Mouse (Mus musculus) embryonic facial prominence, embryonic 12.5 days (tissue): Measurements from ENCODE around the gene Gatad2a. TPM values are rescaled to one million over a fixed set of nuclear protein-coding genes. Genes with fewer than 3 reads are reported as not detected.

ENCODE experiments used
- ATAC-seq: fragments of 200-750 bp; cut with Nextera tagmentation; 2 replicates; pipeline ENCODE4 v1.8.0; 2017; ENCODE audit not compliant: insufficient number of reproducible peaks, insufficient read depth, low FRiP score, low TSS enrichment
- H3K27ac ChIP-seq: fragments of 300-500 bp; sonication (generic); 2 replicates; pipeline ENCODE4 v1.5.1; 2016; ENCODE audit warnings: mild to moderate bottlenecking
- H3K27me3 ChIP-seq: fragments of 300-500 bp; sonication (generic); 2 replicates; pipeline ENCODE4 v1.6.1; 2016; ENCODE audit warnings: mild to moderate bottlenecking, moderate library complexity
- H3K36me3 ChIP-seq: fragments of 300-500 bp; sonication (generic); 2 replicates; pipeline ENCODE4 v1.6.1; 2016; ENCODE audit warnings: mild to moderate bottlenecking
- H3K4me1 ChIP-seq: fragments of 300-500 bp; sonication (generic); 2 replicates; pipeline ENCODE4 v1.6.1; 2016
- H3K4me2 ChIP-seq: fragments of 300-500 bp; sonication (generic); replicated peaks from 2 replicates; pipeline ENCODE4 v1.6.1; 2016; ENCODE audit warnings: mild to moderate bottlenecking, moderate library complexity
- H3K4me3 ChIP-seq: fragments of 300-500 bp; sonication (generic); 2 replicates; pipeline ENCODE4 v1.5.1; 2016; ENCODE audit warnings: mild to moderate bottlenecking
- H3K9ac ChIP-seq: fragments of 300-500 bp; sonication (generic); 2 replicates; pipeline ENCODE4 v1.6.1; 2016; ENCODE audit warnings: mild to moderate bottlenecking, moderate library complexity
- H3K9me3 ChIP-seq: fragments of 300-500 bp; sonication (generic); 2 replicates; pipeline ENCODE4 v1.6.1; 2016; ENCODE audit warnings: mild to moderate bottlenecking, moderate library complexity
- WGBS: fragments of 180-500 bp; shearing (Covaris S2); methylation state at CpG from one replicate; pipeline ENCODE4 v1.1.7; 2016; 5-methylcytosine and 5-hydroxymethylcytosine counted together
- polyA plus RNA-seq: library from polyadenylated mRNA; unstranded; fragments of >200 nt; fragmentation: Nextera tagmentation; extraction: Ambion mirVana; gene quantifications from 2 replicates; pipeline ENCODE4 v1.2.1, GENCODE M21; 2016

The Gatad2a gene
- polyA plus RNA-seq, 1 experiment from 2014 or later = 49.8 TPM

- no peak overlapping the region for H3K4me3 ChIP-seq
- H3K4me2 ChIP-seq = no peak overlapping the region
- ATAC-seq = no peak
- no peaks in the 10 kb centered on the region for H3K9me3 ChIP-seq
- H3K9ac ChIP-seq = no peak overlapping the region
- no peaks in the 10 kb centered on the region for H3K27me3 ChIP-seq
- H3K4me1 ChIP-seq = peaks cover 6% of the 10 kb centered on the region
- H3K36me3 ChIP-seq = peaks cover 46% of the 10 kb centered on the region
- no peak overlapping the region for H3K27ac ChIP-seq
- WGBS = 91% methylated on average over 2 of the region's 2 CpGs
These were observed 89.1 kb downstream of the Gatad2a start for GRCm38 (mm10) chr8:69907106-69907505.

- Histone ChIP-seq H3K4me1 (peaks cover 10% of the 10 kb centered on the region), H3K27me3 (no peaks in the 10 kb centered on the region), H3K9ac (no peak overlapping the region), H3K4me2 (no peak overlapping the region), H3K36me3 (peaks cover 37% of the 10 kb centered on the region), H3K27ac (no peak overlapping the region), H3K9me3 (no peaks in the 10 kb centered on the region), H3K4me3 (no peak overlapping the region)
- no peak for ATAC-seq
- WGBS = 87% methylated on average over 2 of the region's 2 CpGs
These were observed 89.9 kb downstream of the Gatad2a start for GRCm38 (mm10) chr8:69906260-69906659.

GRCm38 (mm10) chr8:69904096-69904495 is 92.1 kb downstream of the Gatad2a start:
- Histone ChIP-seq H3K4me1 (peaks cover 20% of the 10 kb centered on the region), H3K4me3 (peak overlapping the region; percentile 70; the same call in 1 of the 2 replicates), H3K9ac (no peak overlapping the region), H3K9me3 (no peaks in the 10 kb centered on the region), H3K36me3 (peaks cover 19% of the 10 kb centered on the region), H3K4me2 (peak overlapping the region; percentile 95; the same call in 1 of the 2 replicates), H3K27me3 (no peaks in the 10 kb centered on the region), H3K27ac (no peak overlapping the region)
- ATAC-seq = no peak
- WGBS = 75% methylated on average over 8 of the region's 8 CpGs

GRCm38 (mm10) chr8:69903063-69903542 is 93.1 kb downstream of the Gatad2a start:
- Histone ChIP-seq H3K27me3 (no peaks in the 10 kb centered on the region), H3K36me3 (peaks cover 20% of the 10 kb centered on the region), H3K4me1 (peaks cover 20% of the 10 kb centered on the region), H3K4me2 (peak overlapping the region; percentile 95), H3K9ac (peak overlapping the region; percentile 67), H3K4me3 (peak overlapping the region; percentile 70), H3K27ac (peak overlapping the region; percentile 91), H3K9me3 (no peaks in the 10 kb centered on the region)
- ATAC-seq = peak; percentile 89
- WGBS = under 1% methylated on average over 45 of the region's 45 CpGs

GRCm38 (mm10) chr8:69902163-69903062 is 93.8 kb downstream of the Gatad2a start, which contains the start of the genes Tssk6, Ndufa13 and Yjefn3:
TSS of gene Tssk6 (plus strand) at chr8:69902184.
TSS of gene Ndufa13 (minus strand) at chr8:69902558.
TSS of gene Yjefn3 (minus strand) at chr8:69902712.
- ATAC-seq = no peak; the same call in none of the 2 replicates
- H3K27me3 ChIP-seq = no peaks in the 10 kb centered on the region
- peak within 1 kb of the TSS; percentile 70 for H3K4me3 ChIP-seq
- H3K9ac ChIP-seq = peak within 1 kb of the TSS; percentile 67
- peak within 1 kb of the TSS; percentile 95 for H3K4me2 ChIP-seq
- H3K4me1 ChIP-seq = peaks cover 20% of the 10 kb centered on the region
- peaks cover 23% of the 10 kb centered on the region; the same call in 1 of the 2 replicates for H3K36me3 ChIP-seq
- peak within 1 kb of the TSS; percentile 91 for H3K27ac ChIP-seq
- WGBS = 6% methylated on average over 89 of the region's 89 CpGs
- no peaks in the 10 kb centered on the region for H3K9me3 ChIP-seq

GRCm38 (mm10) chr8:69901484-69902162 is 94.6 kb downstream of the Gatad2a start:
- peak; percentile 53 for ATAC-seq
- Histone ChIP-seq H3K9me3 (no peaks in the 10 kb centered on the region), H3K4me1 (peaks cover 20% of the 10 kb centered on the region)

GRCm38 (mm10) chr8:69900895-69901451 is 95.2 kb downstream of the Gatad2a start:
- WGBS = 18% methylated on average over 12 of the region's 12 CpGs
- H3K27me3 ChIP-seq = no peaks in the 10 kb centered on the region
- ATAC-seq = no peak; the same call in 1 of the 2 replicates
- H3K9ac ChIP-seq = peak overlapping the region; percentile 67
- H3K27ac ChIP-seq = peak overlapping the region; percentile 87
- H3K4me2 ChIP-seq = peak overlapping the region; percentile 95
- peak overlapping the region; percentile 70 for H3K4me3 ChIP-seq
- H3K9me3 ChIP-seq = no peaks in the 10 kb centered on the region
- peaks cover 20% of the 10 kb centered on the region for H3K4me1 ChIP-seq
- H3K36me3 ChIP-seq = peaks cover 17% of the 10 kb centered on the region; the same call in 1 of the 2 replicates

More at GRCm38 (mm10) chr8:69901484-69902162, 94.6 kb downstream of the Gatad2a start:
- peak overlapping the region; percentile 91 for H3K27ac ChIP-seq
- peaks cover 19% of the 10 kb centered on the region; the same call in 1 of the 2 replicates for H3K36me3 ChIP-seq
- 4% methylated on average over 41 of the region's 41 CpGs for WGBS
- H3K4me2 ChIP-seq = peak overlapping the region; percentile 95
- H3K9ac ChIP-seq = peak overlapping the region; percentile 67
- no peaks in the 10 kb centered on the region for H3K27me3 ChIP-seq
- peak overlapping the region; percentile 70 for H3K4me3 ChIP-seq

- peak overlapping the region; percentile 95; the same call in 1 of the 2 replicates for H3K4me2 ChIP-seq
- peaks cover 20% of the 10 kb centered on the region for H3K4me1 ChIP-seq
These were observed 96.3 kb downstream of the Gatad2a start for GRCm38 (mm10) chr8:69899876-69900275.

GRCm38 (mm10) chr8:69897857-69898256 is 98.3 kb downstream of the Gatad2a start:
- ATAC-seq = no peak
- WGBS = 87% methylated on average over 6 of the region's 6 CpGs
- H3K4me1 ChIP-seq = peaks cover 20% of the 10 kb centered on the region
- no peak overlapping the region for H3K4me2 ChIP-seq
- peaks cover 40% of the 10 kb centered on the region for H3K36me3 ChIP-seq
- H3K9ac ChIP-seq = no peak overlapping the region
- no peak overlapping the region for H3K27ac ChIP-seq
- H3K27me3 ChIP-seq = no peaks in the 10 kb centered on the region
- H3K4me3 ChIP-seq = no peak overlapping the region
- H3K9me3 ChIP-seq = no peaks in the 10 kb centered on the region

More at GRCm38 (mm10) chr8:69899876-69900275, 96.3 kb downstream of the Gatad2a start:
- 89% methylated on average over 2 of the region's 2 CpGs for WGBS
- no peaks in the 10 kb centered on the region for H3K27me3 ChIP-seq
- H3K4me3 ChIP-seq = no peak overlapping the region
- H3K9ac ChIP-seq = no peak overlapping the region
- peaks cover 22% of the 10 kb centered on the region for H3K36me3 ChIP-seq
- no peak for ATAC-seq
- no peaks in the 10 kb centered on the region for H3K9me3 ChIP-seq
- H3K27ac ChIP-seq = no peak overlapping the region

- Histone ChIP-seq H3K27me3 (peaks cover 10% of the 10 kb centered on the region), H3K27ac (no peak overlapping the region), H3K4me2 (no peak overlapping the region), H3K9me3 (no peaks in the 10 kb centered on the region), H3K4me1 (peaks cover 10% of the 10 kb centered on the region), H3K4me3 (no peak overlapping the region), H3K36me3 (peaks cover 41% of the 10 kb centered on the region), H3K9ac (no peak overlapping the region)
- no peak for ATAC-seq
- 76% methylated on average over 4 of the region's 4 CpGs for whole genome bisulfite sequencing
These were observed 100.3 kb downstream of the Gatad2a start for GRCm38 (mm10) chr8:69895772-69896451.
